Mouse (Mus musculus) megakaryocyte, embryonic 14.5 days (primary cell): ENCODE measurements at regions not wholly inside any gene's neighbourhood (a gene's known extent, or its start where the extent isn't known, plus 50 kb on each side); places are given as distances from the start of the nearest gene placed in this dataset.

Experiments used
- FLI1 ChIP-seq: IDR thresholded peaks from 2 replicates; pipeline ENCODE4 v1.6.1; 2012; ENCODE audit warnings: low read length, inconsistent platforms, mixed read lengths
- GATA1 ChIP-seq: IDR thresholded peaks from 3 replicates; pipeline ENCODE4 v1.6.1; 2012; ENCODE audit warnings: mixed read lengths, low read length, inconsistent platforms, borderline replicate concordance

DNA sequence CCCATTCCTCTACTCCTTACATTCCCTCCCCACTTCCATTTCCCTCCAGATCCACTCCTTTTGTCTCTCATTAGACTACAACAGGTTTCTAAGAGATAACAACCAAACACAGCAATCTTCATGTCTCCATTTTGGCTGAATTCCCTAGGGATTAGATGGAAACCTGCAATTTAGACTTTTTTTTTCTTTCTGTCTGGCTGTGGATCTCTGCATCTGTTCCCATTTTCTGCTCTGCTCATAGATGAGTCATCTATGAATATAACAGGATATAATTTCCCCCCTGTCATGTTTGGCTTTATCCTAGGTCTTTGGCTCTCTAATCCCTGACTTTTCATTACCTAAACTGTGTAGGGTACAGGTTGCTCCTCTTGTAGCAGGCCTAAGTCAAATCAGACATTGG, 73.1 kb upstream of the Speer4f2 start:
- TF ChIP-seq FLI1 (no peak), GATA1 (no peak)
